Mouse (Mus musculus): ENCODE data around the gene Ttll7. TPM values are rescaled to one million over a fixed set of nuclear protein-coding genes. Genes with fewer than 3 reads are reported as not detected.
A peak's percentile ranks its signal among the peaks of the same experiment; 100 is the strongest.

Gene Ttll7
- total RNA-seq, 2 experiments from 2014 or later: 63.7 to 165 TPM

GRCm38 (mm10) chr3:146857373-146857772 lies 5.2 kb downstream of the Ttll7 start:
- intact Hi-C loops (cut with DNase I): no loop called here
- DNase-seq: no peak
- Histone ChIP-seq H3K4me3 (no peak overlapping the region), H3K27ac (no peak overlapping the region)
- TF ChIP-seq CTCF (IDR thresholded peaks at IDR 0.05): no peak

- no peak for DNase-seq
- Histone ChIP-seq H3K4me3 (no peak overlapping the region), H3K27ac (no peak overlapping the region)
- intact Hi-C loops (cut with DNase I): no loop called here
- TF ChIP-seq CTCF (IDR thresholded peaks at IDR 0.05): no peak
Observed at GRCm38 (mm10) chr3:146860308-146860707, 8.1 kb downstream of the Ttll7 start.

- intact Hi-C loops (cut with DNase I): no loop called here
- peak; percentile 43 for TF ChIP-seq CTCF (IDR thresholded peaks at IDR 0.05)
- no peak for DNase-seq
- no peak overlapping the region for H3K27ac ChIP-seq
- no peak overlapping the region for H3K4me3 ChIP-seq
Observed at GRCm38 (mm10) chr3:146866563-146866962, 14.4 kb downstream of the Ttll7 start.

GRCm38 (mm10) chr3:146871954-146872353 lies 19.8 kb downstream of the Ttll7 start:
- TF ChIP-seq CTCF (IDR thresholded peaks at IDR 0.05): no peak
- no peak for DNase-seq
- Histone ChIP-seq H3K4me3 (no peak overlapping the region), H3K27ac (no peak overlapping the region)
- intact Hi-C loops (cut with DNase I): no loop called here

GRCm38 (mm10) chr3:146875929-146876328 lies 23.8 kb downstream of the Ttll7 start:
- peak overlapping the region; percentile 24 for H3K4me3 ChIP-seq
- intact Hi-C loops (cut with DNase I): no loop called here
- DNase-seq: no peak
- H3K27ac ChIP-seq: peak overlapping the region; percentile 84
- no peak for TF ChIP-seq CTCF (IDR thresholded peaks at IDR 0.05)

GRCm38 (mm10) chr3:146893931-146894330 lies 41.8 kb downstream of the Ttll7 start:
- intact Hi-C loops (cut with DNase I): no loop called here
- no peak for TF ChIP-seq CTCF (IDR thresholded peaks at IDR 0.05)
- Histone ChIP-seq H3K4me3 (peak overlapping the region; percentile 39), H3K27ac (peak overlapping the region; percentile 85)
- peak; percentile 61 for DNase-seq

GRCm38 (mm10) chr3:146896581-146896980 lies 44.4 kb downstream of the Ttll7 start:
- peak overlapping the region; percentile 44 for H3K4me3 ChIP-seq
- peak overlapping the region; percentile 85 for H3K27ac ChIP-seq
- TF ChIP-seq CTCF (IDR thresholded peaks at IDR 0.05): no peak
- DNase-seq: peak; percentile 36
- intact Hi-C loops (cut with DNase I): loop anchor here (2.0 to 5.0 kb wide), 2 partner anchors 44 to 84 kb away; partner anchors contain the start of genes Prkacb and Ttll7

- H3K4me3 ChIP-seq: no peak overlapping the region
- peak; percentile 60 for TF ChIP-seq CTCF (IDR thresholded peaks at IDR 0.05)
- DNase-seq: peak; percentile 28
- H3K27ac ChIP-seq: no peak overlapping the region
- intact Hi-C loops (cut with DNase I): no loop called here
Observed at GRCm38 (mm10) chr3:146900094-146900493, 47.9 kb downstream of the Ttll7 start.

GRCm38 (mm10) chr3:146901729-146902128 lies 49.6 kb downstream of the Ttll7 start:
- Histone ChIP-seq H3K4me3 (no peak overlapping the region), H3K27ac (no peak overlapping the region)
- no peak for TF ChIP-seq CTCF (IDR thresholded peaks at IDR 0.05)
- intact Hi-C loops (cut with DNase I): no loop called here
- no peak for DNase-seq

- no peak for TF ChIP-seq CTCF (IDR thresholded peaks at IDR 0.05)
- intact Hi-C loops (cut with DNase I): no loop called here
- H3K27ac ChIP-seq: no peak overlapping the region
- H3K4me3 ChIP-seq: no peak overlapping the region
- no peak for DNase-seq
Observed at GRCm38 (mm10) chr3:146905606-146906005, 53.4 kb downstream of the Ttll7 start.

GRCm38 (mm10) chr3:146908922-146909321 lies 56.8 kb downstream of the Ttll7 start:
- Histone ChIP-seq H3K27ac (no peak overlapping the region), H3K4me3 (no peak overlapping the region)
- no peak for DNase-seq
- TF ChIP-seq CTCF (IDR thresholded peaks at IDR 0.05): no peak; the same call in 1 of the 2 replicates
- intact Hi-C loops (cut with DNase I): no loop called here

GRCm38 (mm10) chr3:146913107-146913506 lies 60.9 kb downstream of the Ttll7 start:
- H3K4me3 ChIP-seq: no peak overlapping the region
- H3K27ac ChIP-seq: no peak overlapping the region
- intact Hi-C loops (cut with DNase I): no loop called here
- DNase-seq: no peak
- no peak for TF ChIP-seq CTCF (IDR thresholded peaks at IDR 0.05)

- intact Hi-C loops (cut with DNase I): loop anchor here (2.0 to 5.0 kb wide), 3 partner anchors 122 to 567 kb away; no protein-coding TSS in a partner anchor
- no peak overlapping the region for H3K4me3 ChIP-seq
- peak; percentile 91 for TF ChIP-seq CTCF (IDR thresholded peaks at IDR 0.05)
- peak; percentile 87 for DNase-seq
- no peak overlapping the region for H3K27ac ChIP-seq
Observed at GRCm38 (mm10) chr3:146914798-146915197, 62.6 kb downstream of the Ttll7 start.

GRCm38 (mm10) chr3:146917891-146918290 lies 65.7 kb downstream of the Ttll7 start:
- TF ChIP-seq CTCF (IDR thresholded peaks at IDR 0.05): no peak
- Histone ChIP-seq H3K4me3 (no peak overlapping the region), H3K27ac (no peak overlapping the region)
- intact Hi-C loops (cut with DNase I): loop anchor here (5.0 kb wide), 1 partner anchor 571 kb away; no protein-coding TSS in a partner anchor
- DNase-seq: no peak
